Mouse (Mus musculus): ENCODE results near the gene Kif5c.

Kif5c gene

GRCm38 (mm10) chr2:49671753-49672500, 52.8 kb downstream of the Kif5c start:
- DNase-seq (ENCODE audit: low read depth) = no peak

- DNase-seq (ENCODE audit: low read depth) = no peak
Observed at GRCm38 (mm10) chr2:49672501-49672874, 53.4 kb downstream of the Kif5c start.

- DNase-seq (ENCODE audit: low read depth) = no peak
Observed at GRCm38 (mm10) chr2:49676020-49676419, 56.9 kb downstream of the Kif5c start.

GRCm38 (mm10) chr2:49678386-49678785, 59.3 kb downstream of the Kif5c start:
- DNase-seq (ENCODE audit: low read depth) = no peak

- no peak for DNase-seq (ENCODE audit: low read depth)
Observed at GRCm38 (mm10) chr2:49679135-49679964, 60.3 kb downstream of the Kif5c start.

- no peak for DNase-seq (ENCODE audit: low read depth)
Observed at GRCm38 (mm10) chr2:49682754-49683153, 63.7 kb downstream of the Kif5c start.

- no peak for DNase-seq (ENCODE audit: low read depth)
Observed at GRCm38 (mm10) chr2:49684808-49685207, 65.7 kb downstream of the Kif5c start.

- no peak for DNase-seq (ENCODE audit: low read depth)
Observed at GRCm38 (mm10) chr2:49690421-49690826, 71.3 kb downstream of the Kif5c start.

- no peak for DNase-seq (ENCODE audit: low read depth)
Observed at GRCm38 (mm10) chr2:49691441-49691840, 72.3 kb downstream of the Kif5c start.

- DNase-seq (ENCODE audit: low read depth) = no peak
Observed at GRCm38 (mm10) chr2:49694727-49695126, 75.6 kb downstream of the Kif5c start.

GRCm38 (mm10) chr2:49695461-49695860, 76.4 kb downstream of the Kif5c start:
- DNase-seq (ENCODE audit: low read depth) = no peak

GRCm38 (mm10) chr2:49698851-49699250, 79.8 kb downstream of the Kif5c start:
- no peak for DNase-seq (ENCODE audit: low read depth)

GRCm38 (mm10) chr2:49700176-49700971, 81.3 kb downstream of the Kif5c start:
- no peak for DNase-seq (ENCODE audit: low read depth)

- DNase-seq (ENCODE audit: low read depth) = peak; percentile 11
Observed at GRCm38 (mm10) chr2:49710223-49710622, 91.1 kb downstream of the Kif5c start.

- no peak for DNase-seq (ENCODE audit: low read depth)
Observed at GRCm38 (mm10) chr2:49711693-49712092, 92.6 kb downstream of the Kif5c start.

GRCm38 (mm10) chr2:49712336-49712887, 93.3 kb downstream of the Kif5c start:
- DNase-seq (ENCODE audit: low read depth) = no peak

GRCm38 (mm10) chr2:49716490-49716889, 97.4 kb downstream of the Kif5c start:
- DNase-seq (ENCODE audit: low read depth) = no peak

GRCm38 (mm10) chr2:49717437-49718116, 98.5 kb downstream of the Kif5c start:
- DNase-seq (ENCODE audit: low read depth) = no peak

- no peak for DNase-seq (ENCODE audit: low read depth)
Observed at GRCm38 (mm10) chr2:49718492-49718891, 99.4 kb downstream of the Kif5c start.

- no peak for DNase-seq (ENCODE audit: low read depth)
Observed at GRCm38 (mm10) chr2:49718935-49719850, 100.1 kb downstream of the Kif5c start.

Data from naive thymus-derived CD4-positive, alpha-beta T cell, adult 2 months (primary cell).